Mouse (Mus musculus): ENCODE results near the gene Slc37a4.

GRCm38 (mm10) chr9:44351396-44351795 lies 45.3 kb upstream of the Slc37a4 start:
- TF ChIP-seq CTCF (IDR thresholded peaks at IDR 0.05) (no peak), EP300 (IDR thresholded peaks at IDR 0.05) (no peak)
